Mouse (Mus musculus): Measurements from ENCODE around the gene Fndc3b.

Gene Fndc3b

DNA sequence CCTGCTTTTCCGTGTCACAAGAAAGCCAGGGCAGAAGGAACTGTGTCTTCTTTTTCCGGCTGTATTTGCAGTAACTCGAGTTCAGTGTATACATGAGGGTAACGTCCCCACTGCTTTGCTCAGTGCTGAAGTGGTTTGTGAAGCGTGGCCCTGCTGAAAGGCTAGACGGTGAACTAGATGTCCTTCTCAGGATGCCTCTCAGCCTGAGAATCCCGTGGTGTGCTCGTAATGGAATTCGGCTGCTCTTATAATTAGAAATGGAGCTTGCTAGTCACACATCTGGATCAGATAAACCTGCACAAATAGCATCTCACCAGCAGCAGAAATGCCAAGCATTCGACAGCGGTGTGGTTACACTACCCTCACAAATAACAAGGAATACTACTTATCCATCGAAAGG is 40.7 kb downstream of the Fndc3b start:
- no peak for DNase-seq (ENCODE audit: low spot score in 2 of 2)

GRCm38 (mm10) chr3:27667280-27667679 is 43.8 kb downstream of the Fndc3b start:
- no peak for DNase-seq (ENCODE audit: low spot score in 2 of 2)

DNA sequence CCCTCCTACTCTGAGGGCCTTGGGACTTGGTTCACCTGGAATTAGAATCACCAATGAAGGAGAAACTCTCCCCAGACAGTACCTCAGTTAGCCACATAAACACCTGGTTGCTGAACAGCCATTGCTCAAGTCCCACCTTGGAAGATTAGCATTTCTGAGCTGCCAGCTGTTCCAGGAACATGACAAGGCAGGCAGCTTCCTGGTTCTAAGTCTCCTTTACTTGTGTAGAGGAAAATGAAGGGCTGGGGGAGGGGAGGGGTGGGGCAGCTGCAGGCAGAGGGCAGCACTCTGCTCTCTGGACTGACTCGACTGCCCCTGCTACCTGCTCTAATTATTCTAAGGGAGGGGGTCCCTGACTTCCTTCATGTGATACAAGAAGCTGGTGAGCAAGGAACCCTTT is 45.8 kb downstream of the Fndc3b start:
- DNase-seq (ENCODE audit: low spot score in 2 of 2), result no peak

- no peak for DNase-seq (ENCODE audit: low spot score in 2 of 2)
Measured at GRCm38 (mm10) chr3:27663221-27663620, 47.9 kb downstream of the Fndc3b start.

GRCm38 (mm10) chr3:27658198-27658763 is 52.8 kb downstream of the Fndc3b start:
- DNase-seq (ENCODE audit: low spot score in 2 of 2), result no peak

- DNase-seq (ENCODE audit: low spot score in 2 of 2), result peak in 1 of 2 experiments; percentile 67
Measured at GRCm38 (mm10) chr3:27656764-27657390, 54.2 kb downstream of the Fndc3b start.

DNA sequence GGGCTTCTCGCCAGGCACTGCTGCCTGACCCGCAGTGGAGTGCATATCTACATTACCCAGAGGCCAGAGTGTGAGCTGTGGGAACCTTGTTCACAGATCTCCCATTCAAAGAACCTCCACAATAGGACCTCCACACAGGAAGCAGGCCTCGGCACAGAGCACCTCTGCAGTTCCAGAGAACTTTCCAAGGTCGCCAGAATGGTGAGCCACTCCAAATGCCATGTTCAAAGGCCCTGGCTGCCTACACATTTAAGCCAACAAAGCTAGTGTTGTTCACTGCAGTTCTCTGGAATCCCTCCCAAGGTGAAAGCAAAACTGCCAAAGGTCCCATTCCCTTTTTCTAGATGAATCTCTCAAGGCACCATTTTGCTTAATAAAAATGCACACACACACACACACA is 55.4 kb downstream of the Fndc3b start:
- DNase-seq (ENCODE audit: low spot score in 2 of 2), result no peak

DNA sequence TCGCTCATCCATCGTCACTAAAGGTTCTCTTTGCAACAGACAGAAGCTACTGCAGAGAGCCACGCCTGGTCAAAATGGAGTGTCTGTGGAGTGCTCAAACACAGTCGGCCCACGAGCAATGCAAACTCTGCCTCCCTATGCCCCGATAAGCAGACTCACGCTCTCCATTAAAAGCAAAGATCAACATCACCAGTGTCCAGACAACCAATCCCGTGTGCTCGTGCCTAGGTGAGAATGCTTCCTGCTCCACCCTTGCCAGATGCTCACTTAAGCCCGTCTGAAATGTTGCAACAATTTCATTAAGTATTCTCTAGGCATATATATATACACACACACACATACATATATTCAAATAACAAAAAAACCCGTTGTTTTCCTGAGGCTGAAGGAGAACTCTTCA is 56.1 kb downstream of the Fndc3b start:
- DNase-seq (ENCODE audit: low spot score in 2 of 2), result no peak

DNA sequence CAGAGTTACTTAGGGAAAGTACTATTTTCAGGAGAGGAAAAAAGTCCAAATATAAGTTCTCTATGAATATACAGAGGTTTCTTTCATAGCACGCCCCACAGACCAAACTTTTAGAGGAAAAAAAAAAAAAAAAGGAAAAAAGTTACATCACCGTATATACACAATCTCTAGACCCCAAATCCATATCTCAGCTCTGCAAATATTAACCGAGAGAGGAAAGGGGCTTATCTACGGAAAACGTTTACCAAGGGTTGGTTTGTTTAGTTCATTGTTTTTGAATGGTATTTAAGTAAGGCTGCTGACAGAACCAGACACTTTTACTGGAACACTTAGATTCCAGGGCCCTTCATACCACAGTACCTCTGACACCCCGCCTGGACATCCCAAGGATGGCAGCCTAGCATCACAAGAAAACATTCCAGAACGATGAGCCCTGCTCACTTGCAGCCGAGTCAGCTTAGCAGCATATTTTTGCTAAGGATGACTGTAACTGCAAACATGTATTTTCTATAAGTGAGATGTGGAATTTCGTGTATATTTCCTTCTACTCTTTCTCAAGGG is 58.6 kb downstream of the Fndc3b start:
- no peak for DNase-seq (ENCODE audit: low spot score in 2 of 2)

DNA sequence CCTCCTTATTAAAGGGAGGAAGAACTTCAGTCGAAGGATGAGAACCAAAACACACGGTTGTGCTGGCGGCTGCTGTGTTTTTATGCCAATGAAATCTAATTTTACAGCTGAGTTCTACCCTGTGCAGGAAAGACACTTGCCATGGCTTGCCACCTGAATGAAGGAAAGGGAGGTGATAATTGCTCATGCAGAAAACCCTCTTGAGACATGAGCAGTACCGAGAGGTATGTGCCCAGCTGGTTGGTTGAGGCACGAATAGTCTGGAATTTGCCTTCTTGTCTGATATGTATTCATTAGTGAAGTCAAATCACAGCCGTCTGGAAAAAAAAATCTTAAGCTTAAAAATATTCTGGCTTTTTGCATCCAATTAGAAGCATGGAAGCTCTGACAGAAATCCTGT is 59.4 kb downstream of the Fndc3b start:
- no peak for DNase-seq (ENCODE audit: low spot score in 2 of 2)

GRCm38 (mm10) chr3:27650083-27650482 is 61.0 kb downstream of the Fndc3b start:
- DNase-seq (ENCODE audit: low spot score in 2 of 2), result no peak

DNA sequence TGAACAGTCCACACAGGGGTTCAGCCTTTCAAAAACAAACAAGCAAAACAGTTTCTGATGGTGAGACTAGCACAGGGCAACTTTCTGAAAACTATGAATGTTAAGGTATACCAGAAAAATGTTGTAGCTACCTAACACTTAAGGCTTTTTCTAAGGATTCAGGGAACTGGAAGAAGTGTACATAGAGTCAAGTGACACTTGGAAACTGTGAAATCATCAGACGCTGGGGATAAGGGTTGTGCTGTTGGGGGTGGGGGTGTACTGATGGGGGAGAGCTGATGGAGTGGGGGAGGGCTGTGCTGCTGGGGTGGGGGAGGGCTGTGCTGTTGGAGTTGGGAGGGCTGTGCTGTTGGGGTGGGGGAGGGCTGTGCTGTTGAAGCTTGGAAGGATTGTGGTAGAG is 61.8 kb downstream of the Fndc3b start:
- no peak for DNase-seq (ENCODE audit: low spot score in 2 of 2)

GRCm38 (mm10) chr3:27642381-27642780 is 68.7 kb downstream of the Fndc3b start:
- DNase-seq (ENCODE audit: low spot score in 2 of 2), result no peak

DNA sequence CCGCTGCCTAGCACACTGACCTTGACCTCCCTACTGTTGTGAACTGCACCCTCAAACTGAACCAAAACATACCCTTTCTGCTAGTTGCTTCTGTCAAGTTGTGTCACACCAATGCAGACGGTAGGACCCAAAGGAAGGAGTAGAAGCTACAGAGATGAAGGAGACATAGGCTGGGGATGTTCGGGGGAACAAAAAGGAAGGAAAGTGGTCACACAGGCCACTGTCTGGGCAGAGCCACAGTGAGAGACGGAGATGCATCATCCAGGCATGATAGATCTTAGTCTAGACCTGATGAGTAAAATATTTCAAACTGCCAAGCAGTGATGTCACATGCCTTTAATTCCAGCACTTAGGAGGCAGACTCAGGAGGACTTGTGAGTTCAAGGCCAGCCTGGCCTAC is 71.4 kb downstream of the Fndc3b start:
- DNase-seq (ENCODE audit: low spot score in 2 of 2), result no peak

- DNase-seq (ENCODE audit: low spot score in 2 of 2), result no peak
Measured at GRCm38 (mm10) chr3:27637046-27637661, 74.0 kb downstream of the Fndc3b start.

DNA sequence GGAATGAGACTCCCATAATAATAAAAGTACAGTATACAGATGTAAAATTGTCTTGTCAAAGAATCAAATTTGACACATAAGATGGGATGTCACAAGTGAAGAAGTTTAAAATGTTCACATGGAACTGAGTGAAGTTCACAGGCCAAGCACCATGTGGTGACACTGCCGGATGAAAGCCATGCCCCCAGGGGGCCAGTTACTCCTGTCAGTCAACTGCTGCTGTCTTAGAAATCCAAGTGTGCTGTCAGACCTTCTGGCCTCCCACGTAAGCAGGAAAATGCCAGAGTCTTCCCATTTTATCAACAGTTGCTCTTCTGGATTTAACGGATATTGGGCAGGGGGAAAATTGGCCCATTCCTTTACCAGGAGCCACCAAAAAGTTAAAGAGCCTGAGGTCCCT is 75.3 kb downstream of the Fndc3b start:
- DNase-seq (ENCODE audit: low spot score in 2 of 2), result no peak

GRCm38 (mm10) chr3:27632880-27633279 is 78.2 kb downstream of the Fndc3b start:
- DNase-seq (ENCODE audit: low spot score in 2 of 2), result no peak

- peak in 1 of 2 experiments; percentile 61 for DNase-seq (ENCODE audit: low spot score in 2 of 2)
Measured at GRCm38 (mm10) chr3:27631112-27631511, 80.0 kb downstream of the Fndc3b start.

DNA sequence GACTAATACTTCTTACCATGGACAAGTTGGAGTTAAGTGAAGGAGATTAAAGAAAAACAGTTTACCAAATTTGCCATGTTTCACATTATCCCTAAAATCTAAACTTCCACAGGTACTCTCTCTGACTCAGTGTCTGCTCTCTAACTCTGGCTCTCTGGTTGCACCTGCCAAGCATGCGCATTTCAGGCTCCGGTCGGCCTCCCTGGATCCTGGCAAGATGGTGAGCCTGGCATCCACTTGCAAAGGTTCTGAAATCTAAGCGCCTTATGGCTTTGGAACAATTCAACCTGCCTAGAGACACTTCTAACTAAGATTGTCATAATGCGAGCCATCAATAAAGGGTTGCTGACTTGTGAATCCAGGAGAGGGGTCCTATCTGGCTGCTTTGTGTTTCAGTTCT is 81.4 kb downstream of the Fndc3b start:
- no peak for DNase-seq (ENCODE audit: low spot score in 2 of 2)

DNA sequence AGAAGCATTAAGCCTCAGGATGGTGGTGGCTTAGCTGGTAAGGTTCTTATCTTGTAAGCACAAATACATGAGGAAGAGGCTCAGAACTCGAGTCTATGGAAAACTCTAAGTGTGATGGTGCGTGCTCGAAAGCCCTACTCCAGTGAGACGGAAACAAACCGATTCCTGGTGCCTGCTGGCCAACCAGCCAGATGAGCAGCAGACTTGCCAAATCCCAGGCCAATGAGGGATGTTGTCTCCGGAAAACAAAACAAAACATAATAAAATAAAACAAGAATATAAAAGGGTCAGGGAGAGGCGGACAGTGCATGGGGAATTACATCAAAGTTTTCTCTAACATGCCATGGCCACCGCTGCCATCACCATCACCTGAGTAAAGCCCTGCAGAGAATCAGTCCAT is 84.8 kb downstream of the Fndc3b start:
- DNase-seq (ENCODE audit: low spot score in 2 of 2), result no peak

DNA sequence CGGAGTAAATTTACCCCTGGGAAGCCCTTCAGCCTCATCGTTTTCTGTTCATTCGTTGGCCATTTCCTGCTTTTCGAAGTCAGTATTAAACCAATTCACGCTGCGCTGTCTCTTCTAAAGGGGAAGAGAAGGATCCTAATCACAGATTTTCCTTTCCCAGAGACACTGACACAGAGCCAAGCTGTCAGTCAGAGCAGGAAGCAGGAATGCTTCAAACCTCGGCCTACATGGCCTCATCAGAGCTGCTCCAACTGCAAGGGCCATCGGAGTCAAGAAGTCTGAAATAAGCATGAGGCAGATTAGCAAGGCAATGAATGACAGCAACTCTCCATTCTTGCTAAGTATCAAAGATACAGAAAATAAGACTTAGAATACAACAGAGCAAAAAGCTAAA is 85.5 kb downstream of the Fndc3b start:
- no peak for DNase-seq (ENCODE audit: low spot score in 2 of 2)

DNA sequence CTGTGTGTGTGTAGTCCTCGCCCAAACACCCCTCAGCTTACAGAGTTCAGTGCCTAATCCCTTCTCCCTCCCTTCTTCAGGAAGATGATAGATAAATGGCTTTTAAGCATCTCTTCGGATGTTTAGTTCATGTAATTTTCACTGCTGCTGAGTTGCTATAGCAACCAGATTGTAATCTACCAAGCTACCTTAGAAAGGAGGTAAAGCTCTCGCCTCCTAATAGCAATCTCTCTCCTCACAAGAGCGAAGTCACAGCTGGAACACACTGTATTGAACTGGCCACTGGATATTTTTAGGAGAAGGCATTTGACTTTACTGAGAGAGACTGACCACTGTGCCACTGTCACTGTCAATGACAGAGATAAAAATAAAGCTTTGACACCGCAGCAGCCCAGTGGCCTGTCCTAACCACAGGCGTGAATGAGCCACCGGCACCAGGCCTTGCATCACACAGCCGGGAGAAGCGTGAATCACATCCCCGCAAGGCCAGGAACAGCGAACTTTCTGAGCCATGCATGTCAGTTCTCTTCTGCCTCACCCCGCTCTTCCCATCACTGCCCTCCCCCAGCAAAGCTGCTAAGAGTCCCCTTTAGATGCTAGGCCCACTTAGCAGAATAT is 86.0 kb downstream of the Fndc3b start:
- no peak for DNase-seq (ENCODE audit: low spot score in 2 of 2)

- DNase-seq (ENCODE audit: low spot score in 2 of 2), result no peak
Measured at GRCm38 (mm10) chr3:27622451-27622850, 88.7 kb downstream of the Fndc3b start.

Data from urinary bladder, adult 18-20 months (tissue).